Mouse (Mus musculus): Measurements from ENCODE around the gene Kcnd1.

The Kcnd1 gene

GRCm38 (mm10) chrX:7859191-7859753 lies 37.2 kb downstream of the Kcnd1 start:
- no peak for DNase-seq (ENCODE audit: low spot score in 2 of 2)

DNA sequence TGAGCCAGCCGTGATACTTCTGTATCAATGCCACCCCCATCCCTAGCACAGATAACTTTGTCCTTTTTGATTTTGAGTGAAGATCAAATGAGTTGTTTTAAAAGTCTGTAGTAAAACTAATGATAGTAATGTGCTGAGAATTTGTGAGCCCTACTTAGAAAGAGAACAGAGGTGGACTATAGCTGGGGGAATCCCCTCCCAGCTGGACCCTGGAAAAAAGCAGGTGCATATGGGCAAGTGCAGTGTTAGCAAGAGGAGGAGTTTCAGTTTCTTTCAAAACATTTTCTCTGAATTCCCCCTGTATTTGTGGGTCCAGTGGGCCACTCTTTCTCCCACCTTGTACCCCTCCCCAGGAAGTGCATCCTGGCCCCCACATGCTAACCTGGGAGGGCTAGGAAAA lies 41.1 kb downstream of the Kcnd1 start:
- no peak for DNase-seq (ENCODE audit: low spot score in 2 of 2)

DNA sequence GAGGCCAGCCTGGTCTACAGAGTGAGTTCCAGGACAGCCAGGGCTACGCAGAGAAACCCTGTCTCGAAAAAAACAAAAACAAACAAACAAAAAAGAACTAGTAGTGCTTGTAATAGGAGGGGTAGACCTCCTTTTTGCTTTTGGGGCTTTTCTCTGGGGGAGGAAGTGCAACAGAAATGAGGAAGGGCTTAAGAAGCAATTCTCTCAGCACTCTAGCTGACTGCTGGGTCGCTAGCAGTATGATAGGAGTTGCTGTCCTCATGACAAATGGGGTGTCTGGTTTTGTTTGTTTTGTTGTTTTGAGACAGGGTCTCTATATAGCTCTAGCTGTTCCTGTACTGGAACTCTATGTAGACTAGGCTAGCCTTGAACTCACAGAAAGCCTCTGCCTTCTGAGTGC lies 42.5 kb downstream of the Kcnd1 start:
- no peak for DNase-seq (ENCODE audit: low spot score in 2 of 2)

DNA sequence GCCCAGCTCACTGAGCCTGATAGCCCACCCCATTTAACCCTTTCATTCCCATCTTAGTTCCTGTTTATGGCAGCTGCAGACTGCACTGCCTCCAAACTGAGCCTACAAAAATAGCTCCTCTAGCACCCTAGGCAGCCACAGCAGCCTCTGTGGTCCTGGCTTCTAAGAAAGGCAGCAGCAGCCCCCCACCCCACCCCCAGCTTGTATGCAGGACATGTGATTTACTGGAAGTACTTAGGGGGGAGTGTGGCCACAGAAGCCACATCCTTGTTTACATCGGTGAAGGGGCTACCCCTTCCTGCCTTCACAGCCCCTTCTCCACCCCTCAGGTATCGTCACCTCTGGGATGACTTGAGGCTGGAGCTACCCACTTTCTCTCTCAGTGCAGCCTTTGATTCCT lies 43.3 kb downstream of the Kcnd1 start:
- no peak for DNase-seq (ENCODE audit: low spot score in 2 of 2)

- DNase-seq (ENCODE audit: low spot score in 2 of 2) = no peak
These were observed 43.7 kb downstream of the Kcnd1 start for GRCm38 (mm10) chrX:7865786-7866185.

GRCm38 (mm10) chrX:7867141-7867540 lies 45.1 kb downstream of the Kcnd1 start:
- DNase-seq (ENCODE audit: low spot score in 2 of 2) = no peak

DNA sequence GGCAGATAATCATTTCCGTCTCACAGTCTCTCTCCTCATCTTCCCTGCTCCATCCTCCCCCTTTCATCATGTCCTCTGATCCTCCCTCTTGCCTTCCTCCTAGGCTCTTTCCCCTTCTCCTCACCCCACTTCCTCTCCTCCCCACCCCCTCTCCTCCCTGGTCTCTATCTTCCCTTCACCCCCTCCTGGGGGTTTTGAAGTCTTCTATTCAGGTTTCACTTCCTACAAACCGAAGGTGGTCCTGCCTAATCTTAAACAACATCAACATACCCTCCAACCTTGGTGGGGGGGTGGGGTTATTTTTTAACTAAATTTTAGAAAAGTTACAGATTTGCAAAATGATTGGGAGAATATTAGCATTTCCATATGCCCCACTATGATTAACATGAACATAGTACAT lies 46.4 kb downstream of the Kcnd1 start:
- DNase-seq (ENCODE audit: low spot score in 2 of 2) = no peak

DNA sequence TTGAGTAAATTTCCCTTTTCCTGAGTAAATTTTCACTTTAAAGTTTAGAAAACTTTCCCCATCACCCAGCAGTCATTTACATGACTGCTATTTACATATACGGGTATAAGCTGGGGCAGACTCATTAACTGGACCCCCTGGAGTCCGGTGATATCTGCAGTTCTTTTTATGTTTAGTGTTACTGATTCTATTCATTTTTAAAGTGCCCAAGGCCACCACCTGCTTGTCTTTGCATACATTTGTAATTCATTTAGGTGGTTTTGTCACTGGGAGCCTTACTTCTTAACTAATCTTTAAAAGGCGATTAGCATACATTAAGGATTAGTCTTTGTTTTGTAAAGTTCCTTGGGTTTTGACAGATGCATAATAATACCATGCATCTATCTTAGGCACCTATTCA lies 47.7 kb downstream of the Kcnd1 start:
- DNase-seq (ENCODE audit: low spot score in 2 of 2) = no peak

DNA sequence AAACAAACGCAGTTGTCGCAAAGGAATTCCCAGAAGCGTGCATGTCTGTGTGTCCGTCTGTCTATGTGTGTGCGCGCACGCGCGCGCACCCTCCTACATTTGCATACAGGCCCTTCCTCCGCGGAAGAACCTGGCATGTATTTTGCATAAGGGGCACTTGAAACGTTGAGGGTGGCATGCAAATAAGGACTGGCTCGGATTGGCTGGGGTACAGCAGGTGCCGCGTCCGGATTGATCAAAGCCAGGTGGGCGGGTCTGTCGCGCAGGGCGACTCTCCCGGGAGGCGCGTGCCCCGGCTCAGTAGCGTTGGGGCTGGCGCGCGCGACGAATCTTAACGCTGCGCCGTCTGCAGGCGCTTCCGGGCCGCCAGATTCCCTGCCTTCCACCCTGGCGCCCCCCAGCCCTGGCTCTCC lies 55.9 kb downstream of the Kcnd1 start, which contains the start of gene Pim2:
Gene Pim2 (plus strand): TSS at position 256 of the 413 bp plus-strand sequence.
- peak; percentile 91 to 93 for DNase-seq (ENCODE audit: low spot score in 2 of 2)

GRCm38 (mm10) chrX:7878495-7878894 lies 56.4 kb downstream of the Kcnd1 start:
- DNase-seq (ENCODE audit: low spot score in 2 of 2) = peak; percentile 45 to 52

- peak; percentile 77 to 85 for DNase-seq (ENCODE audit: low spot score in 2 of 2)
These were observed 57.7 kb downstream of the Kcnd1 start for GRCm38 (mm10) chrX:7879819-7880218.

GRCm38 (mm10) chrX:7883841-7884567 lies 61.9 kb downstream of the Kcnd1 start, which contains the start of gene Slc35a2:
Slc35a2 (plus strand) TSS chrX:7884028.
- peak; percentile 85 to 90 for DNase-seq (ENCODE audit: low spot score in 2 of 2)
